Mouse (Mus musculus) cerebellum, adult 2 months (tissue): ENCODE measurements at regions not wholly inside any gene's neighbourhood (a gene's known extent, or its start where the extent isn't known, plus 50 kb on each side); places are given as distances from the start of the nearest gene placed in this dataset.

Experiments used
- CTCF ChIP-seq: fragments of 200-500 bp; IDR thresholded peaks from 2 replicates; pipeline ENCODE4 v1.5.1; 2011; ENCODE audit warnings: low read depth, mild to moderate bottlenecking, control low read depth, low read length, moderate library complexity, borderline replicate concordance; ENCODE audit not compliant: insufficient read depth
- POLR2A ChIP-seq: fragments of 200-500 bp; IDR thresholded peaks from 2 replicates; pipeline ENCODE4 v1.6.1; 2011; ENCODE audit warnings: low read length, control low read depth, borderline replicate concordance; ENCODE audit not compliant: insufficient read depth

- TF ChIP-seq CTCF (no peak), POLR2A (no peak)
Measured at GRCm38 (mm10) chr14:99699545-99699944, 401.1 kb downstream of the Klf5 start.
